ENCODE assay signal across 14 mouse cellular contexts in genomic region chr14:115148821-115149220, GRCm38 (mm10). TPM values are rescaled to one million over a fixed set of nuclear protein-coding genes. Genes with fewer than 3 reads are reported as not detected.
"Had no signal": no experiment of that assay in that cellular context is flagged by ENCODE, and none has a peak within 500 bp of the region (broad histone marks: within the 10 kb centered on the region; RNA-seq: fewer than 3 reads in every experiment).

No protein-coding gene starts in this region.

- H3K36me3 ChIP-seq: intestine, embryonic 15.5 days; limb, embryonic 15.5 days; liver, embryonic 12.5 days; midbrain, embryonic 12.5 days; neural tube, embryonic 13.5 days had no signal

- H3K27me3 ChIP-seq: intestine, embryonic 15.5 days; limb, embryonic 15.5 days; liver, embryonic 12.5 days; midbrain, embryonic 12.5 days; neural tube, embryonic 13.5 days had no signal

- ATAC-seq: intestine, embryonic 15.5 days; liver, embryonic 12.5 days; midbrain, embryonic 16.5 days had no signal

- H3K9me3 ChIP-seq: intestine, embryonic 15.5 days; limb, embryonic 15.5 days; liver, embryonic 12.5 days; midbrain, embryonic 12.5 days had no signal

- H3K4me2 ChIP-seq: intestine, embryonic 15.5 days; limb, embryonic 15.5 days; liver, embryonic 12.5 days; lung, embryonic 14.5 days; midbrain, embryonic 12.5 days; neural tube, embryonic 13.5 days had no signal

- H3K4me1 ChIP-seq: intestine, embryonic 15.5 days; limb, embryonic 15.5 days; liver, embryonic 12.5 days; midbrain, embryonic 12.5 days; neural tube, embryonic 13.5 days had no signal

- H3K4me3 ChIP-seq: intestine, embryonic 15.5 days; left cerebral cortex, adult 2 months; limb, embryonic 15.5 days; liver, embryonic 12.5 days; midbrain, embryonic 12.5 days; neural tube, embryonic 13.5 days had no signal

- DNase-seq: lung, embryonic 14.5 days; lung, postnatal 10 days; lung, postnatal 4 days; right cerebral cortex, postnatal 14 days; thymus, postnatal 14 days had no signal

- H3K9ac ChIP-seq: intestine, embryonic 15.5 days; limb, embryonic 15.5 days; liver, embryonic 12.5 days; lung, embryonic 14.5 days; midbrain, embryonic 12.5 days; neural tube, embryonic 13.5 days had no signal

- H3K27ac ChIP-seq: intestine, embryonic 15.5 days; left cerebral cortex, adult 2 months; limb, embryonic 15.5 days; liver, embryonic 12.5 days; midbrain, embryonic 12.5 days; neural tube, embryonic 13.5 days had no signal

RNA-seq across cellular contexts. Expression of gene Gpc5, which starts 56.8 kb away (rescaled TPM):
- total RNA-seq: megakaryocyte, adult 5-6 weeks had no signal
- polyA plus RNA-seq: liver, embryonic 12.5 days; spleen, adult 2 months had no signal
